Mouse (Mus musculus) layer of hippocampus, postnatal 10 days (tissue): ENCODE data around the gene Cbx2. TPM values are rescaled to one million over a fixed set of nuclear protein-coding genes. Genes with fewer than 3 reads are reported as not detected.

ENCODE experiments used
- DNase-seq, 2 experiments: peaks; one replicate each; pipeline ENCODE4 v3.0.0; 2021; ENCODE audit warnings: low spot score in 2 of 2
- total RNA-seq, 2 experiments: library from RNA; stranded (reverse); gene quantifications; 2 replicates each; pipeline ENCODE4 v1.2.3; 2021

The Cbx2 gene
- total RNA-seq, 2 experiments from 2014 or later = 4.7 to 5.0 TPM

DNA sequence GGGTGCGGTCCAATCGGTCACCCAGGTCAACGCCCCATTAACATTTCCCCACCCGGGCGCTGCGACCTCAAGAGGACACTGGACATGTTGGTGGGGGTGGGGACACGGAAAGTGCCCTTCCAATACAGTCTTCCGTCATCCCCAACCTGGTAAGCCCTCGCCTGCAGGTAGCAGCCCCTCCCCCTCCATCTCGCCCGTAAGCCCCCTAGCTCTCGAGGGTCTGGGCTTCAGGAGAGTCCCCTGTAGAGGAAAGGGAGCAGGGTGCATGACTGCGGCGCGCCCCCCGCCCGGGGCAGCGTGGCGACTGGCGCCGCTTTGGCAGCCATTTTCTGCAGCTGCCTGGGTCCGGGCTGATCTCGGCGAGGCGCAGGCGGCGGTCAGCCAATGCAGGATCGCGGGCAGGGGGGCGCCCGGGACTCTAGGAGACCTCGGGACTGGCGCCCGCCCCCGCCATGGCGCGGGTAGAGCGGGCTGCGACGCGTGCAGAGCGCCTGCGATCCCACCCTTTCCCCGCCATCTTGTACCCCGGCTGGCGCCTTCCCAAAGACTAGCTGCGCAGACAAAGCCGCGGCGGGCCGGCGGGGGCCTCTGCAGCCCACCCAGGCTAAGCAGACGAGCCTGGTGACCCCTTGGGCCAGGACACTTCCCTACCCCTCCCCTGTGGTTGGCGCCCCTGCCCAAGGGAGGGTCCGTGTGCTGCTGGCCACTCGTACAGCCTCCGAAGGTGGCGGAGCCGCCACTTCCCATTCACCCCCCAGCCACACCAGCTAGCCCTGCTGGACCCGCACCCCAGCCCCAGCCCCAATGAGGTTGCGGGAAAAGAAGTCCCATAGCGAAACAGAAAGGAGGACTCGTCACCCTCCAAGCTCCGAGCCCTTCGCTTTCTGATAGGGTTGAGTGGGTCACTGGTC is 33.8 kb downstream of the Cbx2 start:
- DNase-seq = peak; percentile 77

DNA sequence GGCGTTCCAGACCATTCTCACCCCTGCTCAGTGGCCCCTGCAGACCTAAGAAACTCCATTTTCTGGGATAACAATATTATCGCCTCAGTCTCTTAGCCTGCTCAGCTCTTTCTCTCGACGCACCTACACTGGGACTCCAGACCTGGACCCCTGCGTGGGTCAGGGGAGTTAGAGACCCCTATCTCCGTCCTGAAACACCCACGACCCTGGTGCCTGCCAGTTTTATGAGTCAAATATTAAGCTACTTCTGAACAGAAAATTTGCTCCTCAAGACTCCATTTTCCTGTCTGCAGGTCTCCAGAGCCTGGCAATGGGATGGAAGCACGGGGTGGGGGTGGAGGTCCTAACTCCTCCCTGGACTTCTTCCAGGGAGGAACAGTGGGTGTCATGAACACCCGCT is 34.5 kb downstream of the Cbx2 start:
- DNase-seq = peak in 1 of 2 experiments; percentile 13

DNA sequence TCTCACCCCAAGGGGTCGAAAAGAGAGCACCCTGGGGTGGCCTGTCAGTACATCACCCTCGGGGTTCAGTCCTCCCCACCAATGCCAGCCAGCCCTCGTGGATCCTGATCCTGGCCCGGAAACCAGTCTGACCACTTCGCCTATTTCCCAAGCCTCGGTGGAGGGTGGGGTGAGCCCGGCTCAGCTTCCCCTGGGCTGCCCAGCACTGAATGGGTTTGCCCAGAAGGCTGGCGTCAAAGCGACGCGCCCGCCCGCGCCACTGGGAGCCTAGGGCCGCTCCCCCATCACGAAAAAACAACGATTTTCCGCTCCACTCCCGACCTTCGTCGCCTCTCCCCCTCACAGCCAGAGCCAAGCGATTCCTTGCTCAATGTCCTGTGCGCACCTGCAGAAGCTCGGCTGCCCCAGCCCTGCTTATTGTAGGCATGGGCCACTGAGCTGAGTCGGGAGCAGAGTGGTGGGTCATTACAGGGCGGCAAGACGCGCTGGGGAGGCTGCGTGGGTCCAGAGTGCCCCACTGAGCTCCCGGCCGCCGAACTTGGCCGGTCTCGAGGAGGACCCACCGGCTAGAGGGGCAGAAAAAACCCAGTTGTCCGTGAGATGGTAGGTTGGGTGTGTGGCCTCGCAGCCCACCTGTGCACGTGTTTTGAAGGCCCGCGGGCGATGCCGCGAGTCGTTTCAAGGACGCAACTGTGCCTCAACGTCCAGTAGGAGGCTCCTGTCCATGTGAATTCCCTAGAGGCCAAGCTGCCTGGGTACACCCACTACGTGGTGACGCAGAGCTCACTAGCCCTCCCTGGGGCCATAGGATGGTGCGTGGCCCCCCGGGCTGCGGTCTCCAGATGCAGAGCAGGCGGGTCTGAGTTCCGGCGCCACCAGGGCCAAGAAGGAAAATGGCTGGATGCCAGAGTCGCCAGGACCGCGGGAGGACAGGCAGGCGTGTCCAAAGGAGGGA is 35.6 kb downstream of the Cbx2 start:
- DNase-seq = peak in 1 of 2 experiments; percentile 51

DNA sequence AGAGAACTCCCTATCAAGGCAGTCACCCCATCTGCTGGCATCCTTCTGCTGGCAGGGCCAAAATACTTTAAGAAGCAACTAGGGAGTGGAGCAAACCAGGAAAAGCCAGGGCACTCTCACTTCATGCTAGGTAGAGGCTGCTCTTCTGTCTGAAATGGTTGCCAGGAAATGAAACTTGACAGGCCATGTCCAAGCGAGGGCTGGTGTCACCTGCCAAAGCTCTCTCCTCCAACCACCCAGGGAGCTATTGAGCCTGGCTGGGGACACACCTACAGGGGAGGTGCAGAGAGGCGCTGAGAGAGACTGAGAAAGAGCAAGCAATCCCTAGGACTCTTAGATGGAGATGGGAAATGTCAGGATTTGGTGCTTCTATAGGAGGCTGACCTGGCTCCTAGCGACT is 36.5 kb downstream of the Cbx2 start:
- DNase-seq = no peak

DNA sequence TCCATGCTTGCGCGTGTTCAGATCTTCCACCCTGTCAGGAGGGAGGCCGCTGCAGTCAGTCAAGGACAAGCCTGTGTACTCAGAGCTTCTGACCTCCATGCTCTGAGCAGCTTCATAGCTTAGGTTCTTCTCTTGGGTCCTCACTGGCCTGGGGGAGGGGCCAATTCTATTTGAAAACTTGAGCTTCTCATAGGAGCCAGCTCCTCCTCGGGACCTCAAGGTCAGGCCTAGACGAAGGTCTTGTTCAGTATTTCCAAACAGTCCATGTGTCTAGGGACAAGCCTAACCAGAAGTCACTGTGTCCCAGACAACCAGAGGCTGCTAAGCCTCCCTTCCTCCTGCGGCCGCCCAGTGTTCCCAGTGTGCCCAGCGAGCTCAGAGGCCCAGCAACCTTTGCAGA is 44.1 kb downstream of the Cbx2 start:
- no peak for DNase-seq

DNA sequence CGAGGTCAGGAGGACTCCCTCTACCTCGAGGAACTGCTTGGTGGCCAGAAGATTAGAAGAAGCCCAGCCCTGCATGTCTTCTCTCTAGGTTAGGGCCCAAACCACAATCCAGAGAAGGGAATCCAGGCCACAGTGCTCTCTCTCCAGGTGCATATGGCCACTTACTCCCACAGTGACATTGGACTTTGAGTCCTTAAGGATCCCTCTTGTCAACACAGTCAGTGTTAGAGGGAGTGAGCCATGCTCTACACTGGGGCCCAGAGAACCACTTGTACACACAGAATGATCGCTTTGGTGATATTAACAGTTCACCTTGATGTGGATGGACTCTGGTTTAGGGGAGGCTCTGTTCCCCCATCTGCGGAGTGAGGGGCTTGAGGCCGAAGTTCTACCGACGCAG is 49.5 kb downstream of the Cbx2 start:
- no peak for DNase-seq

DNA sequence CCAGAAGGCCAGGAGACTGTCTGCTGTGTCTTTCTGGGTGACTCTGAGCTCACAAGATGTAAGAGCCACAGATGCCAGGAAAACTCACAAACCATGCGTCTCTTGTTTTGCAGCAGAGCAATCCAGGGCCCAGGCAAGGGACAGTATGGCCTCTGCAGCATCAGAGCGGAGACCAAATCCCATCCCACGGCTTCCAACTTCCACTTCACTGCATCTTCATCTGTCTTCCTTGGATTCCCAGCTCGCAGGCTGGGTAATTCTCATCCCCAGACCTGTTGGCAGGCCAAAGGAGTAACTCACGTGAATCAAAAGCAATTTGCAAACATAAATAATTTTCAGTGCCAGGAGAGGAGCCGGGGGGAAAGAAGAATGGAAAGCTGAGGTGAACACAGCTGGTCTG is 50.2 kb downstream of the Cbx2 start:
- DNase-seq = no peak

DNA sequence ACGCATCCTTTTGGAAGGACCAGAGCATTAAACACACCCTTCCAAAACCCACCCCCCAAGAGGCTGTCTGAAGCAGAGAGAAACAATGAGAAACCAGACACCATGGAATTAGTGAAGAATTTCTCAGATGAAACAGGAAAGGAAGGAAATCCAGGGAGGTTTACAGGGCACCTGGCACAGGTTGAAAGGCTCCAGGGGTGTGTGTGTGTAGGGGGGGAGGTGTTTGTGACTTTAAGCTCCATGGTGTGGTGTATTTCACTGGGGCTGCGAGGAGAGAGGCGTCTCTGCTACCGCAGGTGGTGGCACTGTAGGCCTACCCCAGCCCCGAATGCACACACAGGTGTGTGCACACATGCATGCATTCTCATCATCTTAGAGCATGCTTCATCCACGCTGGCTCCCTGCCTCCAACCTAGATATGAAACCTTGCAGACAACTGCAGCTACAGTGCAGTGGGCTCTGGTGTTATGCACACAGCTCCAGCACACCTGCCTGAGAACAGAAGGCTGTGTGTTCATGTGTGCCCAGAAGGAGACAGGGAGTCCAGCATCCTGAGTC is 51.2 kb downstream of the Cbx2 start:
- no peak for DNase-seq

DNA sequence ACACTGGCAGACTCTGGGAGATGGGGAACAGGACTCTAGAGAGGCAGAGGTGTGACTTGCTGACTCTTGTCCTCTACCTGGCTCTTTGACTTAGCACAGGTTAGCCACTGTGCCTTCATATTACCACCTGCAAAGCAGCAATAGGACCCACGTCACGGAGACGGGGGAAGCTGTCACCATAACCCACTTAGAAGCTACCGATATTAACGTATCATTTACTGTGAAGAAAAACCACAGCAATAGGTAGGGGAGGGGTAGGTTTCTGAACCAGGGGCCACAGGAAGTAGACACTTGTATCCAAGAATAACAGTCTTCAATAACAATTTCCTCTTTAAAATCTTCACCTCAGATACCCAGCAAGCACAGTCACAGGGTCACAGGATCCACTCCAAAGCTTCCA is 53.0 kb downstream of the Cbx2 start:
- DNase-seq = no peak

DNA sequence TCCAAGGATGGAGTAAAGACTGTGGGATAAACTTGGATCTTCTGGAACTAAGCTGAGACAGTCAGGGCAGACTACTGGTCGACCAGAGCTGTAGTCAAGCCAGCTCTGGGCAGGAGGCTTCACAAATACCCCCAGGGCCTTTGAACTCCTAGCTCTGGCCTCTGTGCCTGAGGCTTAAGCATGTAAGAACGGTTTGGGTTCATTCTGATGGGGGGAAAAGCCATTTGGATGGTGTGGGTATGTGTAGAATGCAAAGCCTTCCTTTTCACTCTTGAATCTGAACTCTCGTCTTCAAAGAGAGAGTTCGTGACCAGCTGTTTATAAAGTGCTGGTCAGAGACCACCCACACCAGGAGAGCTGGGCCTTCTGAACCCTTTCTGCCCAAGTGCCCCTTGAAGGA is 55.0 kb downstream of the Cbx2 start:
- DNase-seq = no peak

DNA sequence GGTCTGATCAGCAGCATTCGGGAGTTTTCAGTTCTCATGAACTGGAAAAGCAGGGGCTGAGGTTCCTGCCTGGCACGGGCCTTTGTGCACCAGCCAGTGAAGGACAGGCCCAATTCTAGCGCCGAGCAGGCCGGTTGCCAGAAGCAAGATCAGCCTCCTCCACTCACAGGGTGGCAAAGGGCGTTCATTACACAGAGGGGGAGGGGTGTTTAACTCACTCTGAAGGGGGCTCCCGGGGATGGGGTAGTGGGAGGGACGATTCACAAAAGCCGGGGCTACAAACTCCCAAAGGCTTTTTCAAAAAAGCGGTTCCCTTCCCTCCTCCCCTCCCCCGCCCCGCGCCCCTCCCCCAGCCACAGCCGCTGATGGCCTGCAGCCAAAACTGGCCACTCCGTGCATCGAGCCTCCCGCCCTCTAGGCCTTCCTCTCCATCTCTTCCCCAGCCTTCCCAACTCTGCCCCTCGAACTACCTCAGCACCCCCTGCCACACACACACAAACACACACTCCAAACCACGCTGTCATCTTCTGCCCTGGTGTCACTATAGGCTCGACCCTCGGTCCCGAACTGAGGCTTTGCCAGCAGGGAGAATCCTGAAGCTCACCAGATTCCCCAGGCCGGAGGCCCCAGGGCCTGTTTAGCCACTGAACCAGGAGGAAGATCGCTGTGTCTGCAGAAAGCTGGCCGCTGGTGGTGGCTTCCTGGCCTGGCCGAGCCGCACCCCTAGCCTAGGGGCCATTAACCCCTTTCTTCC is 56.1 kb downstream of the Cbx2 start:
- peak; percentile 61 to 74 for DNase-seq

DNA sequence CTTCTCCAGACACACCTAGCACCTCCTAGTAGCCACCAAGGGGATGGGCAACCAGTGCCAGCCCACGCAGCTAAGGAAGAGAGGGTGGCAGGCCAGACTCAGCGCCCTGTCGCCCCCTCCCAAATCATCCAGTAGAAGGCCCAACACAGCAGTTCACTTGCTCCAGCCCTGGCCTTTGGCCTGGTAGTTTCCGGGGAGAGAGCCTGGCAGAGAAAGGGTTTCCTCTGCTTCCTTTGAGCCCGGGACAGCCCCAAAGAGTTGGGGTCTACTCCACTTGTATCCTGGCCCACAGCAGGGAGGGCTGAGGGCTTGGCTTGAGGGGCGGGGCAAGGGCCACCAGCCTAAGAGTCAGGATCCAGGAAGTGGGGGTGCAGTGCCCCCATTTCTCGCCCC is 56.7 kb downstream of the Cbx2 start:
- DNase-seq = no peak

DNA sequence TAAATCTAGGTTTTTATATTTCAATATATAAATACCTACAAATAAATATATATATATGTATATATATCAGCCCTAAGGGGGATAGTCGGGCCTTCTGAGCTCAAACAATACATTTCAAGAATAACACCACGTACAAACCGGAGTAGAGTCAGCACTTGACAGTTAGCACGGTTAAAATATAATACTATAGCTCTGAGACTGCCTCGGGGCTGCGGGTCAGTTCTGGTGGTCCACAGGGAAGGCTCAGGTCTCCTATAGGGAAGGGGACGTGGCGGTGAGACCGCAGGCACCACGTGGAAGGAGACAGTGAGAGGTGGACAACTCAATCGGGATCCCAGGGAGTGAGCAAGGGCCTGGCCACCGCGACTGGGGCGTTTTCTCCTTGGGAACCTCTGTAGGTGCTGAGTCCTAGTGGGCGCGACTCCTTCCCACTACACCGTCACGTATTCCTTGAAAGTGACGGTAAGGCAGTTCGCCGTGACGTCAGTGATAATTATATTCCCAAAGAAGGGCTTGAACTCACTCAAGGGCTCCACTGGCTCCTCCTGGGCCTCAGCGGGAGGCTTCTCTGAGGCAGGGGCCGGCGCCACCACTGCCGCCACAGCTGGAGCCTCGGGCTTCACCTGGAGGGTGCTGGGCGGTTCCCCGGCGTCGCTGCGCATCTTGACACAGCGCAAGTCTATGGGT is 57.8 kb downstream of the Cbx2 start:
- DNase-seq = no peak

Other genes with a start within 250 kb of the Cbx2 start
- gene Rbfox3, start 111.4 kb upstream of the Cbx2 start, total RNA-seq = 100 to 1,000 TPM; 205 to 226 TPM
- gene Enpp7, start 34.8 kb upstream of the Cbx2 start, total RNA-seq = not detected
- gene Cbx8, start 18.0 kb downstream of the Cbx2 start, total RNA-seq = 10 to 100 TPM; 12.4 to 13.1 TPM
- 10 to 100 TPM; 49.2 to 51.2 TPM for gene Cbx4, start 63.3 kb downstream of the Cbx2 start, total RNA-seq
- gene Tbc1d16, start 205.5 kb downstream of the Cbx2 start, total RNA-seq = 100 to 1,000 TPM; 111 to 115 TPM
- gene Ccdc40, start 205.6 kb downstream of the Cbx2 start, total RNA-seq = 1 to 10 TPM; 4.8 to 5.2 TPM
- gene Gaa, start 244.9 kb downstream of the Cbx2 start, total RNA-seq = 100 to 1,000 TPM; 131 to 136 TPM